Mouse (Mus musculus): ENCODE results near the gene Sfmbt1. TPM values are rescaled to one million over a fixed set of nuclear protein-coding genes. Genes with fewer than 3 reads are reported as not detected.

The Sfmbt1 gene
- 13.9 TPM for polyA plus RNA-seq (2017; shearing (Covaris generic))

DNA sequence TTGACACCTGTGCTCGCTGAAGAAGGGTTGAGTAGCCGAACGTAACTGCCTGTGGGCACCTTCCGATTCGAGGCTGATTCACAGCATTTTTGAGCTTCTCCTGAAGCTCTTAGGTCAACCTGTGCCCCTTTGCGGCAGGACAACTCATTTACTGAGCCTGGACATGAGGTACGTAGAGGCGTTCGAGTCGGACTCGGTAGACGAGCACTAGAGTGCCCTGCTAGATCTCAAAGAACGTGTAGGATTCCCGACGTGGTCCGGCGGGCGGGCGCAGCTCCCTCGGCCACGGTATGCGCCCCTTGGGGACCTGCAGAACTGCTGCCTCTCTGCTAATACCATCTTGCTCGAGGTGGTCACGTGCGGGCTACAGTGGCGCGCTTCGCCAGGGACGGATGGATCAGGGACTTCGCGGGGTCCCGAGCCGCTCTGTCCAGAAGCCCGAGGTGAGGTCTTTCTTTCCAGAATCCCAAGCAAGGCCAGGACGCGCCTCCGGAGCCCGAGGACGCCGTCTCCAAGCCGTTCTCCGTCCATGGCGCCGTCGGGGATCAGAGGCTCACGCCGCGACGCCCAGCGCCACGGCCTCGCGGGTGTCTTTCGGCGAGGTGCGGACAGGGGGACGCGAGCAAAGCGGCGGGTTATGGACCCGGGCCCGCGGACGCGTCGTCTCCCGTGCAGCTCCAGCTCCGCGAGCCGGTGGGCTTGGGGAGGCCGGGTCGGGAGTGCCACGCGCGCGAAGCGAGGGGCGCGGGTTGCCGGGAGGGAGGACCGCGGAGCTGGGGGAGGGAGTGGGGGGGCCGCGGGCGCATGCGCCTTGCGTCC lies at the start of gene Sfmbt1:
Gene Sfmbt1, plus strand, starts transcription at position 51 of the 819 bp plus-strand sequence.

DNA sequence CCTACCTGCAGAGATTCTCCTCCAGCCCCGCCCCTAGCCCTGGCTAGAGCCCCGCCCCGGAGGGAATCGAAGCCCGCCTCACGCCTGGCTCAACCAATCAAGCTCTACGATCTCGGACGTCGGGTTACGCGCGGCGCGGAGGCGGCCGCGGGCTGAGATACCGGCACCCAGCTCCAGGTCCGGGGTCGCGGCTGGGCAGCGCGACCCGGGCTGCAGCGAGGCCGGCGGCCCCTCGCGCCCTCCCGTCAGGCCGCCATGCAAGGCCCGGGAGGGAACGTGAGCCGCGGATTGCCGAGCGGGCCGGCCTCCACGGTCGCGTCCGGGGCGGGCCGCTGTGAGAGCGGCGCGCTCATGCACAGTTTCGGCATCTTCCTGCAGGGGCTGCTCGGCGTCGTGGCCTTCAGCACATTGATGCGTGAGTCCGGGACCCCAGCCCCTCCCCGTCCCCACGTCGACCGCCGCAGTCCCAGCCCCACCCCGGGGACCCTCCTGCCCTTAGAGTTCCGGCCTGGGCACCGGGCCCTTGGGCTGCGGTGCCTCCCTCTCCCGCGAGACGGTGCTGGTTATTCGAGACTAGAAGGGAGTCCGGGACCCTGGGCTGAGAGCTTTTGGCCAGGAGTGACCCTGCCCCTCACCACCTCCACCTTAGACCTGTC lies 111.0 kb downstream of the Sfmbt1 start, which contains the start of gene Tmem110:
Gene Tmem110, plus strand, starts transcription at position 115 of the 656 bp plus-strand sequence.

Other genes starting within 250 kb of the Sfmbt1 start
- 70.5 TPM for gene Dcp1a, start 235.3 kb upstream of the Sfmbt1 start, polyA plus RNA-seq (2017; shearing (Covaris generic))
- gene Cacna1d, start 223.4 kb upstream of the Sfmbt1 start, polyA plus RNA-seq (2017; shearing (Covaris generic)), result 2.9 TPM
- gene Tkt, start 166.5 kb upstream of the Sfmbt1 start, polyA plus RNA-seq (2017; shearing (Covaris generic)), result 268 TPM
- gene Prkcd, start 88.6 kb upstream of the Sfmbt1 start, polyA plus RNA-seq (2017; shearing (Covaris generic)), result 84.4 TPM
- gene Rft1, start 60.5 kb upstream of the Sfmbt1 start, polyA plus RNA-seq (2017; shearing (Covaris generic)), result 13.3 TPM
- gene Tmem110, start 110.7 kb downstream of the Sfmbt1 start, polyA plus RNA-seq (2017; shearing (Covaris generic)), result 3.6 TPM
- gene Mustn1, start 164.4 kb downstream of the Sfmbt1 start, polyA plus RNA-seq (2017; shearing (Covaris generic)), result 0.37 TPM
- not detected for gene Itih4, start 171.6 kb downstream of the Sfmbt1 start, polyA plus RNA-seq (2017; shearing (Covaris generic))
- not detected for gene Itih3, start 208.9 kb downstream of the Sfmbt1 start, polyA plus RNA-seq (2017; shearing (Covaris generic))
- gene Itih1, start 228.4 kb downstream of the Sfmbt1 start, polyA plus RNA-seq (2017; shearing (Covaris generic)), result not detected
- 11.7 TPM for gene Nek4, start 236.5 kb downstream of the Sfmbt1 start, polyA plus RNA-seq (2017; shearing (Covaris generic))